Mouse (Mus musculus) small intestine, adult 2 months (tissue): Measurements from ENCODE around the gene Tead1.

Experiments
- CTCF ChIP-seq: fragments of 200-500 bp; IDR thresholded peaks from 2 replicates; pipeline ENCODE4 v1.5.1; 2012; ENCODE audit warnings: low read depth, mild to moderate bottlenecking, control low read depth, inconsistent platforms, low read length, moderate library complexity, mixed read lengths; ENCODE audit not compliant: insufficient replicate concordance, insufficient read length; ENCODE audit errors: extremely low read depth
- POLR2A ChIP-seq: fragments of 200-500 bp; IDR thresholded peaks from 2 replicates; pipeline ENCODE4 v1.6.1; 2012; ENCODE audit warnings: low read depth, mild to moderate bottlenecking, control low read depth, inconsistent platforms, low read length, moderate library complexity

DNA sequence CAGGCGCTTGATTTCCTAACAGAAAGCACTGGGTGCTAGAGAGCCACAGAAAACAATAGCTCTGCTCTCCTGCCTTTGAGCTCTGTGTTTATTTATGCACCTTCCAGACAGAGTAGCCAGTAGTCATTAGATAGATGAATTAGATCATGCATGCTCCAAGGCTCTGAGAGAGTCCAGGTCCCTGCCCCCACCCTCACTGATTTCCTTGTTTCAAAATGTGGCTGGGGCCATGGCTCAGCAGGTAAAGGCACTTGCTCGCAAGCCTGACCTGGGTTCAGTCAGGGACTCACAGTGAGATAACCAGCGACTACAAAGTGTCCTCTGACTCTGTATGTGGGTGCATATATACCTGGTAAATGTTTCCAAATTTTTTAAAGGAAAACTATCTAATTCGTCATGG lies 174.7 kb downstream of the Tead1 start:
- TF ChIP-seq CTCF: no peak
- no peak for TF ChIP-seq POLR2A
